Mouse (Mus musculus): ENCODE data around the gene Ankrd36.

DNA sequence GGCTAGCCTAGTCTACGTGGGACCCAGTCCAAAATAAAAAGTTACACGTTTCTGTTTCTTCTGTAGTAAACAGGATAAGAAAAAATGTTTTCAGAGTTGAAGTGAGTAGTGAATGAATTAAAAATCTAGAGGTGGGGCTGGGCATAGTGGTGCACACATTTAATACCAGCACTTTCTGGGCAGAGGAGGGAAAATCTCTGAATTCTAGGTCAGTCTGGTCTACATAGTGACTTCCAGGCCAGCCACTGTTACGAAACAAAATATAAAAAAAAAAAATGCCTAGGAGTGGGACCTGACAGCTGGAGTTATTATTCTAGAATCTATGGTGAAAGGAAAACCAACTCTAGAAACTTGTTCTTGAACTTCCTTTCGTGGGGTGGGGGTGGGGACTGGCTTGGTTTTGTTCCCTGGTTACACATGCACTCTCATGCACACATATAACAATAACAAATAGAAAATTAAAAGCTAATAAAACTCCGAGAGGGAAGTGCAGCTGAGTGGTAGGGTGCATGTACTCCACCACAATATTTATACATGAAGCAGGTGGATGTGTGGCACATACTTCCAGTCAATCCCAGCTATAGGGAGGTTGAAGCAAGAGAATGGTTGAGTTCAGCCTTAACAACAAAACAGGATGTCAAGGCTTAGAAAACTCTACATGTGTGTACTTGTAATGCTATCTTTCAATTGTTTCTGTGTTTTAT, 26.9 kb upstream of the Ankrd36 start:
- TF ChIP-seq CTCF (IDR thresholded peaks at IDR 0.05; ENCODE audit: low read depth, low read length) = no peak
- no peak for TF ChIP-seq GATA1 (IDR thresholded peaks at IDR 0.05; ENCODE audit: borderline replicate concordance, low read length)
- TF ChIP-seq POLR2AphosphoS5 (IDR thresholded peaks at IDR 0.05; ENCODE audit: insufficient replicate concordance, low read depth, low read length) = no peak; the same call in 1 of the 2 replicates

All from G1E (cell line).